Mouse (Mus musculus): ENCODE data around the gene Zfp462.

Zfp462 gene

GRCm38 (mm10) chr4:54998146-54998841 lies 53.4 kb downstream of the Zfp462 start:
- no peak for DNase-seq

GRCm38 (mm10) chr4:54999556-54999955 lies 54.7 kb downstream of the Zfp462 start:
- DNase-seq = no peak

DNA sequence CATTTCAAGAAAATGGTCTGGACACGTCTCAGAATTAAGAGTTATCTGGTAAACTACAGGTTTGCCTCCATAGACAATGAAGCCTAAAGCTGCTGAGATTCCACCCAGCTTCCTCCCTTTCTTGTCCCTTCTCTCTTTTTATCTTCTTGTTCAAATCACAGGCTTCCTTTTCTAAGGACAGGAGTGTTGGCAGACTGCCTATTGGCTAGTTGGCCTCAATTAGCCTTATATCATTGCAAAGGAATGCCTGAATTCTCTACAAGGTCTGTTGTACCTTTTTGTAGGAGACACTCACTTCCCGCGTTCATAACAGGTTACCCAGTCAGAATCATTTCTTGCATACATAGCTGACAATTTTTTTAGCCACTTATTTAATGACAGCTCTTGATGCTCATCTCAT lies 56.5 kb downstream of the Zfp462 start:
- DNase-seq = no peak

- DNase-seq = no peak
Measured at GRCm38 (mm10) chr4:55003128-55003527, 58.3 kb downstream of the Zfp462 start.

DNA sequence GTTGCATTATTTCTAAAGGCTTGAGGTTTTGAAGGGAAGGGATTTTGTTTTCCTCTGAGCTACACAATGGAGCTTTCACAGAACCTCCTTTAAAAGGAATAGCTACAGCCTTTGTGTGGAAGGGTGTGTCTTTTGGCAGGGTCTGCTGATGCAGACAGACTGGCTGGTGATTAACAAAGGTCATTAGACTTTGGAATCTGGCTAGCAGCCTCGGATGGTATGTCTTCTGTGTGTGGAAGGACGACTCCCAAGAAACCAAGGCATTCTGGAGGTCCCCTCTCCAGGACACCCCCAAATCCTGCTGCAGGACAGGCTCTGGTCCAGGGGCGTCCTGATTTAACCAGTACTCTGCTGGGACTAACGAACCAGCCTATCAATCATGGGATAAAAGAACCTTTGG lies 60.2 kb downstream of the Zfp462 start:
- DNase-seq = peak; percentile 30

DNA sequence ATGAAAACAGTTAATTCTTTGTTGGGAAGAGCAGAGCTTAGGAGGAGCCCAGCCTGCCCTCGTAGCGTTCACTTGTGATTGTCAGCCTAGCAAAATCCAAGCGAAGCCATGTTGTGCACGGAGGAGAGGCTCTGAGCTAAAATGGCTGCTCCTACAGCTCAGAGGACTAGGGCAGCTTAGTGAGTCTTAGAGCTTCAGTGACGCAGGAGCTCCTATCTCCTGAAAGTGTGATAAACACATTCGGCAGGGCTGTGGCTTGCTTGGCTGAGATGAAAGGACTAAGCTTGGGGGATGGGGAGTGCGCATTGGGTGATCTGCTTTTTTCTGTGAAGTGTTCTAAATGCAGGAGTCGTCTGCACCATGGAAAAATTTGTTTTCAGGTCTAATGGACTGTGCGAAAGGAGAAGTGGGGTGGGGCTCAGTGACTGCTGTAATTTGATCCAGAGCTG lies 60.7 kb downstream of the Zfp462 start:
- peak; percentile 28 for DNase-seq

GRCm38 (mm10) chr4:55006024-55006423 lies 61.2 kb downstream of the Zfp462 start:
- no peak for DNase-seq

GRCm38 (mm10) chr4:55008616-55009015 lies 63.8 kb downstream of the Zfp462 start:
- DNase-seq = no peak

- no peak for DNase-seq
Measured at GRCm38 (mm10) chr4:55011391-55011790, 66.5 kb downstream of the Zfp462 start.

DNA sequence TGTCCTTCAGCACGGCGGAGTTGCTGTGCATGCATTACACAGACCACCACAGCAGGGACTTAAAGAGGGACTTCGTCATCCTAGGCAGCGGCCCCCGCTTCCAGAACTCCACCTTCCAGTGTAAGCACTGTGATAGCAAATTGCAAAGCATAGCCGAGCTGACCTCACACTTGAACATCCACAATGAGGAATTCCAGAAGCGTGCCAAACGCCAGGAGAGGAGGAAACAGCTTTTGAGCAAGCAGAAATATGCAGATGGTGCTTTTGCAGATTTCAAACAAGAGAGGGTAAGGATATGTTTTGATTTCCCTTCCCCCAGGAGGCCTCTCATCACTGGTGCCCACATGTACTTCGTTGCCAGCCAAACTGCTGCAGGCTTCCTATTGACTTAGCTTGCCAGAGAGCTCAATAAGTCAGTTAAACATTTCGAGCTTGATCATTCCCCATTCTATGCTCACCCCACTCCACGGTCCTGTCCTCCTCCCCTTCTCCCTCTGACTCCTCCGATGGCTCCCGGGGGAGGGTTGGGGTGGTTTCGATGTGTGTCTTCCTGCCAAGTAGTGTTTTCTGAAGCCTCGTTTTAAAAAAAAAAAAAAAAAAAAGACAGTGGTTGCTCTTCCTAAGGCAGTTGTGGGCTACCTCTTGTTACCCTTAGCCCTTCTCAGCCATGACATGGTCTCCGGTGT lies 68.9 kb downstream of the Zfp462 start:
- no peak for DNase-seq

DNA sequence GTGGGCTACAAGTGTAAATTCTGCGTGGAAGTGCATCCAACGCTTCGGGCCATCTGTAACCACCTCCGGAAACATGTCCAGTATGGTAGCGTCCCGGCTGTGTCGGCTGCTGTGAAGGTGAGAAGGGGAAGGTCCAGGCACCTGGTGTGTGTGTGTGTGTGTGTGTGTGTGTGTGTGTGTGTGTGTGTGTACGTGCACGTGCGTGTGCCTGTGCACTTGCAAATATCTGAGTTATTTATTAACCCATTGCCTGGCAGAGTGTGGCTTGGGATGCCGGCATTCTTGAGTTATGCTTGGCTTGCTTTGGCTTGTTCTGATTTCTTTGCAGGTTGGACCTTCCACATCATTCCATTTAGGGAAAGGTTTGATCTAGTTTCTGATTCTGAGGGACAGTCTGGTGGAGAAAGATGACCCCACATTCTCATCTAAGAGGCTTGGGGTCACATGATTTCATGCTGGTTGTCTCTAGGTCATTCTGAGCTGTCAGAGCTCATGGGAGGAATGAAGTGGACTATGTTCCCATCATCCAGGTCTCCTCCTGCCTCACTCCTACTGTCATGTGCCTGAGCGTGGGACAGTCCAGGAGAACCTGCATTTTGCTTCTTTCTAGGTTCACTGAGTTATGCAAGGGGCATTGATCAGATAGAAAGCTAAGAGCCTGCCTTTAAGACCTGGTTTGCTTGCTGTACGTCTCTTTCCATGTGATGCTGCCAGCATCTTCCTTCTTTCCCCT lies 70.0 kb downstream of the Zfp462 start:
- DNase-seq = no peak

GRCm38 (mm10) chr4:55015517-55015916 lies 70.7 kb downstream of the Zfp462 start:
- no peak for DNase-seq

GRCm38 (mm10) chr4:55026109-55026646 lies 81.3 kb downstream of the Zfp462 start:
- no peak for DNase-seq

- DNase-seq = no peak
Measured at GRCm38 (mm10) chr4:55030401-55030800, 85.6 kb downstream of the Zfp462 start.

GRCm38 (mm10) chr4:55032317-55032930 lies 87.6 kb downstream of the Zfp462 start:
- DNase-seq = no peak

DNA sequence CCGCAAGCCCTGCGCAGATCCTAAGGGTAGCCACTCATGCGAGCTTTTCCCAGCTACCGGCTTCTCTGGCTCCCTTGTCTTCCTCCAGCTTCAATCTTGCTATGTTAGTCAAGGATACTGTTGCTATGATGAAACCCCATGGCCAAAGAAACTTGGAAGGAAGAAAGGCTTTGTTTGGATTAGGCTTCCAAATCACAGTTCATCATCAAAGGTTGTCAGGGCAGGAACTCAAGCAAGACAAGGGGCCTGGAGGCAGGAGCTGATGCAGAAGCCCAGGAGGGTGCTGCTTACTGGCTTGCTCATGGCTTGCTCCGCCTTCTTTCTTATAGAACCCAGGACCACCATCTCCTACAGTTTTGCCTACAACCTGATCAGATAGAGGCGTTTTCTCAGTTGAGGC lies 88.6 kb downstream of the Zfp462 start:
- no peak for DNase-seq

- no peak for DNase-seq
Measured at GRCm38 (mm10) chr4:55038139-55038538, 93.3 kb downstream of the Zfp462 start.

DNA sequence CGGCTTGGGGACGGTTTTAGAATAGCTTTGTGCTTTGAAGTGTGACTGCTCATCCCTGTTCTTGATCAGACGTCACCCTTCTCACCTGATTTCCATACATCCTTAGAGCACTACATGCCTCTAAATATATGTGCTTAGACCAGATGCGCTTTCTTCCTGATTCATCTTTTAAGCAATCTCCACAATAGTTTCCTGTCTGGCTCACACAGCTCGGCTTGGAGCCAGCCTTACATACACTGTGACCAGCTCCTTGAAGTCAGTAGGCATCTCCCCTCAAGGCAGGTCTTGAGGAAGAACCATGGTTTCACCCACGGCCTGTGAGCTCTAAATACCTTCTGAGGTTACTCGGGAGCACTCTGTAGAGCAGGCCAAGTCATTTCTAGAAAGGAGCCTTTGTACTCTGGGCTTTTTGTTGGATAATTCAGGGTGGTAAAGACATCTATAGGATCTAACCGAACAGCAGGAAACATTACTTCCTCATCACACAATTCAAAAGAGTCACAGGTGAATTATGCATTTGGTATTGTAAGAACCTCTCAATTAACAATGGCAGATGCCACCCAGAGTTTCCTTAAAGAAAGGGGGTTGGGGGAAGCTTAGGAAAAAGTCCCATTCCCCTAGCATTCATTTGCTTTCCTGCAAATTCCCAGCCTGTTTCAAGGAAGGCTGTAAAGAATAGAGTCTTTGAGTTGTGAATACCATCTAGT lies 95.6 kb downstream of the Zfp462 start:
- no peak for DNase-seq

GRCm38 (mm10) chr4:55041106-55041730 lies 96.4 kb downstream of the Zfp462 start:
- no peak for DNase-seq

- DNase-seq = no peak
Measured at GRCm38 (mm10) chr4:55042573-55042972, 97.7 kb downstream of the Zfp462 start.

GRCm38 (mm10) chr4:55047266-55047665 lies 102.4 kb downstream of the Zfp462 start:
- DNase-seq = no peak
